Mouse (Mus musculus): ENCODE measurements around the gene Prtg.

The Prtg gene

GRCm38 (mm10) chr9:72862186-72862585, 55.5 kb downstream of the Prtg start:
- no peak for DNase-seq (ENCODE audit: low read depth, low spot score)

- no peak for DNase-seq (ENCODE audit: low read depth, low spot score)
Measured at GRCm38 (mm10) chr9:72862955-72863354, 56.3 kb downstream of the Prtg start.

GRCm38 (mm10) chr9:72863773-72864172, 57.1 kb downstream of the Prtg start:
- no peak for DNase-seq (ENCODE audit: low read depth, low spot score)

GRCm38 (mm10) chr9:72867434-72867833, 60.8 kb downstream of the Prtg start:
- DNase-seq (ENCODE audit: low read depth, low spot score): no peak

GRCm38 (mm10) chr9:72868774-72869173, 62.1 kb downstream of the Prtg start:
- no peak for DNase-seq (ENCODE audit: low read depth, low spot score)

- no peak for DNase-seq (ENCODE audit: low read depth, low spot score)
Measured at GRCm38 (mm10) chr9:72871506-72872297, 65.0 kb downstream of the Prtg start.

GRCm38 (mm10) chr9:72872298-72873130, 65.8 kb downstream of the Prtg start:
- no peak for DNase-seq (ENCODE audit: low read depth, low spot score)

- DNase-seq (ENCODE audit: low read depth, low spot score): no peak
Measured at GRCm38 (mm10) chr9:72875878-72876277, 69.2 kb downstream of the Prtg start.

- DNase-seq (ENCODE audit: low read depth, low spot score): no peak
Measured at GRCm38 (mm10) chr9:72877905-72878304, 71.2 kb downstream of the Prtg start.

GRCm38 (mm10) chr9:72878656-72879055, 72.0 kb downstream of the Prtg start:
- DNase-seq (ENCODE audit: low read depth, low spot score): no peak

- no peak for DNase-seq (ENCODE audit: low read depth, low spot score)
Measured at GRCm38 (mm10) chr9:72879601-72880000, 72.9 kb downstream of the Prtg start.

GRCm38 (mm10) chr9:72880225-72880960, 73.7 kb downstream of the Prtg start:
- no peak for DNase-seq (ENCODE audit: low read depth, low spot score)

GRCm38 (mm10) chr9:72881026-72881768, 74.5 kb downstream of the Prtg start:
- no peak for DNase-seq (ENCODE audit: low read depth, low spot score)

- DNase-seq (ENCODE audit: low read depth, low spot score): peak; percentile 23
Measured at GRCm38 (mm10) chr9:72883940-72884339, 77.3 kb downstream of the Prtg start.

GRCm38 (mm10) chr9:72889777-72890176, 83.1 kb downstream of the Prtg start:
- no peak for DNase-seq (ENCODE audit: low read depth, low spot score)

GRCm38 (mm10) chr9:72890499-72891085, 83.9 kb downstream of the Prtg start:
- DNase-seq (ENCODE audit: low read depth, low spot score): no peak

- no peak for DNase-seq (ENCODE audit: low read depth, low spot score)
Measured at GRCm38 (mm10) chr9:72892761-72893160, 86.1 kb downstream of the Prtg start.

GRCm38 (mm10) chr9:72894796-72895352, 88.2 kb downstream of the Prtg start:
- no peak for DNase-seq (ENCODE audit: low read depth, low spot score)

GRCm38 (mm10) chr9:72902057-72902456, 95.4 kb downstream of the Prtg start:
- no peak for DNase-seq (ENCODE audit: low read depth, low spot score)

- no peak for DNase-seq (ENCODE audit: low read depth, low spot score)
Measured at GRCm38 (mm10) chr9:72902611-72903010, 95.9 kb downstream of the Prtg start.

- no peak for DNase-seq (ENCODE audit: low read depth, low spot score)
Measured at GRCm38 (mm10) chr9:72906693-72907103, 100.0 kb downstream of the Prtg start.

Measured in retina, adult 2 months (tissue).